Mouse (Mus musculus): ENCODE data around the gene Rab27a. TPM values are rescaled to one million over a fixed set of nuclear protein-coding genes. Genes with fewer than 3 reads are reported as not detected.
A peak's percentile ranks its signal among the peaks of the same experiment; 100 is the strongest.

Gene Rab27a
- total and polyA plus RNA-seq, 3 experiments: 8.8 to 11.2 TPM; not detected in 1

GRCm38 (mm10) chr9:73004076-73004475 lies 40.6 kb upstream of the Rab27a start:
- TF ChIP-seq MXI1 (IDR thresholded peaks at IDR 0.05; ENCODE audit: low read depth, low read length) (no peak), RAD21 (IDR thresholded peaks at IDR 0.05; ENCODE audit: low read depth, low read length) (no peak), ZKSCAN1 (IDR thresholded peaks at IDR 0.05; ENCODE audit: low read depth, low read length) (no peak)
- H3K36me3 ChIP-seq (ENCODE audit: control insufficient read depth in 1 of 2, insufficient read depth in 2 of 2, low read length in 2 of 2): no peaks in the 10 kb centered on the region; a peak in 1 of 4 replicates
- no peaks in the 10 kb centered on the region for H3K9me3 ChIP-seq (replicated peaks; ENCODE audit: insufficient read depth, low read length)
- no peaks in the 10 kb centered on the region; a peak in 1 of 4 replicates for H3K4me1 ChIP-seq (ENCODE audit: control insufficient read depth in 1 of 2, insufficient read depth in 2 of 2, low read length in 2 of 2)
- no peaks in the 10 kb centered on the region for H3K79me2 ChIP-seq (ENCODE audit: control insufficient read depth, insufficient read depth, low read length, poor library complexity)
- H3K4me3 ChIP-seq (ENCODE audit: control insufficient read depth in 1 of 2, insufficient read depth in 1 of 2, low read depth in 2 of 2, low read length in 2 of 2): no peak overlapping the region
- no peak overlapping the region for H3K9ac ChIP-seq (ENCODE audit: control insufficient read depth, low read depth, low read length, poor library complexity, severe bottlenecking)
- no peak overlapping the region for H3K27ac ChIP-seq (ENCODE audit: control insufficient read depth, low read depth, low read length)
- H3K27me3 ChIP-seq (ENCODE audit: control insufficient read depth in 1 of 2, insufficient read depth in 2 of 2, low read length in 2 of 2): no peaks in the 10 kb centered on the region
- DNase-seq (ENCODE audit: low read depth, low spot score): no peak

GRCm38 (mm10) chr9:73005106-73005505 lies 39.5 kb upstream of the Rab27a start:
- Histone ChIP-seq H3K27me3 (ENCODE audit: control insufficient read depth in 1 of 2, insufficient read depth in 2 of 2, low read length in 2 of 2) (no peaks in the 10 kb centered on the region), H3K79me2 (ENCODE audit: control insufficient read depth, insufficient read depth, low read length, poor library complexity) (no peaks in the 10 kb centered on the region), H3K4me1 (ENCODE audit: control insufficient read depth in 1 of 2, insufficient read depth in 2 of 2, low read length in 2 of 2) (no peaks in the 10 kb centered on the region; a peak in 1 of 4 replicates), H3K36me3 (ENCODE audit: control insufficient read depth in 1 of 2, insufficient read depth in 2 of 2, low read length in 2 of 2) (no peaks in the 10 kb centered on the region; a peak in 1 of 4 replicates), H3K9ac (ENCODE audit: control insufficient read depth, low read depth, low read length, poor library complexity, severe bottlenecking) (no peak overlapping the region), H3K9me3 (replicated peaks; ENCODE audit: insufficient read depth, low read length) (no peaks in the 10 kb centered on the region), H3K4me3 (ENCODE audit: control insufficient read depth in 1 of 2, insufficient read depth in 1 of 2, low read depth in 2 of 2, low read length in 2 of 2) (no peak overlapping the region), H3K27ac (ENCODE audit: control insufficient read depth, low read depth, low read length) (no peak overlapping the region)
- DNase-seq (ENCODE audit: low read depth, low spot score): no peak
- no peak for TF ChIP-seq GATA1 (IDR thresholded peaks at IDR 0.05; ENCODE audit: low read depth, low read length)
- TF ChIP-seq TBP (IDR thresholded peaks at IDR 0.05; ENCODE audit: low read depth, low read length): no peak
- TF ChIP-seq RAD21 (IDR thresholded peaks at IDR 0.05; ENCODE audit: low read depth, low read length): no peak
- TF ChIP-seq HCFC1 (IDR thresholded peaks at IDR 0.05; ENCODE audit: low read depth, low read length): no peak
- no peak for TF ChIP-seq POLR2A (IDR thresholded peaks at IDR 0.05; ENCODE audit: control insufficient read depth in 1 of 2, insufficient read depth in 1 of 2, low read depth in 1 of 2, low read length in 2 of 2, poor library complexity in 1 of 2)
- no peak for TF ChIP-seq CHD2 (IDR thresholded peaks at IDR 0.05; ENCODE audit: low read length)
- TF ChIP-seq SIN3A (IDR thresholded peaks at IDR 0.05; ENCODE audit: low read length): no peak
- TF ChIP-seq NRF1 (IDR thresholded peaks at IDR 0.05; ENCODE audit: insufficient read depth, low read depth, low read length, poor library complexity, severe bottlenecking): no peak

- H3K27me3 ChIP-seq (ENCODE audit: control insufficient read depth in 1 of 2, insufficient read depth in 2 of 2, low read length in 2 of 2): no peaks in the 10 kb centered on the region
- H3K27ac ChIP-seq (ENCODE audit: control insufficient read depth, low read depth, low read length): no peak overlapping the region
- no peak for DNase-seq (ENCODE audit: low read depth, low spot score)
- TF ChIP-seq CTCF (IDR thresholded peaks at IDR 0.05 in 2 of 3, conservative IDR thresholded peaks at IDR 0.05 in 1 of 3; ENCODE audit: control insufficient read depth in 1 of 3, insufficient read depth in 1 of 3, low read depth in 2 of 3, low read length in 3 of 3, poor library complexity in 1 of 3, severe bottlenecking in 1 of 3) (peak in 1 of 3 experiments; percentile 29; a peak in 3 of 6 replicates), UBTF (IDR thresholded peaks at IDR 0.05; ENCODE audit: borderline replicate concordance, insufficient read depth, low read depth, low read length) (no peak), MYB (IDR thresholded peaks at IDR 0.05; ENCODE audit: low read depth, low read length) (no peak), NRF1 (IDR thresholded peaks at IDR 0.05; ENCODE audit: insufficient read depth, low read depth, low read length, poor library complexity, severe bottlenecking) (no peak)
- no peaks in the 10 kb centered on the region for H3K79me2 ChIP-seq (ENCODE audit: control insufficient read depth, insufficient read depth, low read length, poor library complexity)
- no peak overlapping the region for H3K4me3 ChIP-seq (ENCODE audit: control insufficient read depth in 1 of 2, insufficient read depth in 1 of 2, low read depth in 2 of 2, low read length in 2 of 2)
- H3K36me3 ChIP-seq (ENCODE audit: control insufficient read depth in 1 of 2, insufficient read depth in 2 of 2, low read length in 2 of 2): no peaks in the 10 kb centered on the region; a peak in 1 of 4 replicates
- H3K4me1 ChIP-seq (ENCODE audit: control insufficient read depth in 1 of 2, insufficient read depth in 2 of 2, low read length in 2 of 2): no peaks in the 10 kb centered on the region; a peak in 1 of 4 replicates
- H3K9ac ChIP-seq (ENCODE audit: control insufficient read depth, low read depth, low read length, poor library complexity, severe bottlenecking): no peak overlapping the region
- no peaks in the 10 kb centered on the region for H3K9me3 ChIP-seq (replicated peaks; ENCODE audit: insufficient read depth, low read length)
Observed at GRCm38 (mm10) chr9:73006175-73006574, 38.5 kb upstream of the Rab27a start.
